Mouse (Mus musculus): ENCODE data around the gene Usp40. TPM values are rescaled to one million over a fixed set of nuclear protein-coding genes. Genes with fewer than 3 reads are reported as not detected.

Gene Usp40
- polyA plus RNA-seq, 2 experiments: 4.5 to 4.9 TPM

DNA sequence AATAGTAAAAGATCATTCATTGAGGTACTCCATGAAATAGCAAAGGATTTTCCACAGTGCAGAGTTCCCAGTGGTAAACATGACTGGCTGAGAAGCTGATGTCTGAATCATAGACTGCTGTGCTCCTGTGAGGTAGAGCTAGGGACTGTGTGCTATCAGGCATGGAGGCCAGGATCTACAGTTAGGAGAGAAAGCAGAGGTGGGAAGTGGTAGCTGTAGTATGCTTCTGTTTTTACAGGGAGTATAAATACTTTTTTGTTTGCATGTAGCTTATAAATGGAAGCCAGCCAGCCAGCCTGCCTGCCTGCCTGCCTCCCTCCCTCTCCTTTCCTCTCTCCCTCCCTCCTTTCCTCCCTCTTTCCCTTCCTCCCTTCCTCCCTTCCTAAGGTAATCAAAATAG lies 95.0 kb downstream of the Usp40 start:
- Histone ChIP-seq H3K9me3 (ENCODE audit: control insufficient read depth, low read length) (no peaks in the 10 kb centered on the region), H3K4me2 (ENCODE audit: low read depth) (no peak overlapping the region), H3K36me3 (replicated peaks; ENCODE audit: control insufficient read depth, insufficient read depth, low read depth) (no peaks in the 10 kb centered on the region; the same call in none of the 2 replicates), H3K27ac (no peak overlapping the region), H3K4me3 (ENCODE audit: insufficient read depth in 1 of 2, low read depth in 2 of 2, low read length in 2 of 2) (no peak overlapping the region), H3K27me3 (ENCODE audit: control insufficient read depth, insufficient read depth, low read length) (no peaks in the 10 kb centered on the region), H3K9ac (replicated peaks) (no peak overlapping the region), H3K4me1 (replicated peaks; ENCODE audit: control insufficient read depth in 2 of 2, insufficient read depth in 2 of 2, low read length in 1 of 2) (peaks cover 12 to 13% of the 10 kb centered on the region in 2 experiments)
- ATAC-seq (ENCODE audit: insufficient read depth) (no peak), DNase-seq (ENCODE audit: low read depth in 3 of 3, low spot score in 3 of 3) (no peak)
- no peak for TF ChIP-seq CTCF (IDR thresholded peaks at IDR 0.05; ENCODE audit: low read depth)
- no peak for TF ChIP-seq EP300 (IDR thresholded peaks at IDR 0.05; ENCODE audit: low read depth)

DNA sequence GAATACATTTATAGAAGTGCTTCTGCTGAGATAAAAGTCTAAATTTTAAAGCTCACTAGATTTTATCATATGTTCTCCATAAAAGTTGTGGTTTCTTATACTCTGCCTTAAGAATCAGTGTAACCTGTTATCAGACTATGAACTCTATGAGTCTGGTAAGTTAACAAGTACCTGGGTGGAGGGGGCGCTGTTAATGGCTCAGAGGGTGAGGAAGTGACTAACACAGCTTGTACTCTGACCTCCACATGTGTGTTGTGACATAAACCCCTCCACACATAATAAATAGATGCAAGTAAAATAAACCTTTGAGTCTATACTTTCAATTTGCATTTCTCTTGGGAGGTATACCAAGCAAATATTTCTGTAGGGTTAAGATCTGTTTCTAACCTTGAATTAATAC lies 97.9 kb downstream of the Usp40 start:
- Histone ChIP-seq H3K27me3 (ENCODE audit: control insufficient read depth, insufficient read depth, low read length) (no peaks in the 10 kb centered on the region), H3K4me2 (ENCODE audit: low read depth) (no peak overlapping the region), H3K27ac (no peak overlapping the region), H3K4me3 (ENCODE audit: insufficient read depth in 1 of 2, low read depth in 2 of 2, low read length in 2 of 2) (no peak overlapping the region), H3K9ac (replicated peaks) (no peak overlapping the region), H3K9me3 (ENCODE audit: control insufficient read depth, low read length) (no peaks in the 10 kb centered on the region), H3K4me1 (replicated peaks; ENCODE audit: control insufficient read depth in 2 of 2, insufficient read depth in 2 of 2, low read length in 1 of 2) (peaks cover 13 to 14% of the 10 kb centered on the region in 2 experiments), H3K36me3 (replicated peaks; ENCODE audit: control insufficient read depth, insufficient read depth, low read depth) (no peaks in the 10 kb centered on the region; the same call in 1 of the 2 replicates)
- 46% methylated on average over 1 of the region's 1 CpGs for WGBS (ENCODE audit: insufficient replicate concordance)
- ATAC-seq (ENCODE audit: insufficient read depth): no peak
- no peak for DNase-seq (ENCODE audit: low read depth in 3 of 3, low spot score in 3 of 3)
- no peak for TF ChIP-seq EP300 (IDR thresholded peaks at IDR 0.05; ENCODE audit: low read depth)
- no peak for TF ChIP-seq CTCF (IDR thresholded peaks at IDR 0.05; ENCODE audit: low read depth)

- Histone ChIP-seq H3K27me3 (ENCODE audit: control insufficient read depth, insufficient read depth, low read length) (no peaks in the 10 kb centered on the region), H3K27ac (no peak overlapping the region), H3K9ac (replicated peaks) (no peak overlapping the region), H3K4me3 (ENCODE audit: insufficient read depth in 1 of 2, low read depth in 2 of 2, low read length in 2 of 2) (no peak overlapping the region), H3K4me2 (ENCODE audit: low read depth) (no peak overlapping the region), H3K9me3 (ENCODE audit: control insufficient read depth, low read length) (no peaks in the 10 kb centered on the region), H3K4me1 (replicated peaks; ENCODE audit: control insufficient read depth in 2 of 2, insufficient read depth in 2 of 2, low read length in 1 of 2) (peaks cover 13 to 14% of the 10 kb centered on the region in 2 experiments), H3K36me3 (replicated peaks; ENCODE audit: control insufficient read depth, insufficient read depth, low read depth) (no peaks in the 10 kb centered on the region)
- DNase-seq (ENCODE audit: low read depth in 3 of 3, low spot score in 3 of 3) (no peak), ATAC-seq (ENCODE audit: insufficient read depth) (0 out of 2 replicates have a peak, but pooled peaks have one; percentile 26)
- TF ChIP-seq EP300 (IDR thresholded peaks at IDR 0.05; ENCODE audit: low read depth) (no peak), CTCF (IDR thresholded peaks at IDR 0.05; ENCODE audit: low read depth) (no peak)
These were observed 98.8 kb downstream of the Usp40 start for GRCm38 (mm10) chr1:87909565-87909964.

GRCm38 (mm10) chr1:87908736-87909135 lies 99.6 kb downstream of the Usp40 start:
- Histone ChIP-seq H3K4me3 (ENCODE audit: insufficient read depth in 1 of 2, low read depth in 2 of 2, low read length in 2 of 2) (no peak overlapping the region), H3K36me3 (replicated peaks; ENCODE audit: control insufficient read depth, insufficient read depth, low read depth) (no peaks in the 10 kb centered on the region), H3K27ac (no peak overlapping the region), H3K4me2 (ENCODE audit: low read depth) (no peak overlapping the region), H3K9ac (replicated peaks) (no peak overlapping the region), H3K9me3 (ENCODE audit: control insufficient read depth, low read length) (no peaks in the 10 kb centered on the region), H3K27me3 (ENCODE audit: control insufficient read depth, insufficient read depth, low read length) (no peaks in the 10 kb centered on the region), H3K4me1 (replicated peaks; ENCODE audit: control insufficient read depth in 2 of 2, insufficient read depth in 2 of 2, low read length in 1 of 2) (peaks cover 13 to 14% of the 10 kb centered on the region in 2 experiments)
- WGBS (ENCODE audit: insufficient replicate concordance): 72% methylated on average over 3 of the region's 3 CpGs
- no peak for TF ChIP-seq CTCF (IDR thresholded peaks at IDR 0.05; ENCODE audit: low read depth)
- no peak for TF ChIP-seq EP300 (IDR thresholded peaks at IDR 0.05; ENCODE audit: low read depth)
- ATAC-seq (ENCODE audit: insufficient read depth) (no peak), DNase-seq (ENCODE audit: low read depth in 3 of 3, low spot score in 3 of 3) (no peak)

GRCm38 (mm10) chr1:87908006-87908405 lies 100.3 kb downstream of the Usp40 start:
- H3K4me1 ChIP-seq (replicated peaks; ENCODE audit: control insufficient read depth in 2 of 2, insufficient read depth in 2 of 2, low read length in 1 of 2): peaks cover 13 to 14% of the 10 kb centered on the region in 2 experiments
- H3K9me3 ChIP-seq (ENCODE audit: control insufficient read depth, low read length): no peaks in the 10 kb centered on the region
- H3K4me3 ChIP-seq (ENCODE audit: insufficient read depth in 1 of 2, low read depth in 2 of 2, low read length in 2 of 2): no peak overlapping the region
- no peaks in the 10 kb centered on the region for H3K36me3 ChIP-seq (replicated peaks; ENCODE audit: control insufficient read depth, insufficient read depth, low read depth)
- no peak overlapping the region for H3K4me2 ChIP-seq (ENCODE audit: low read depth)
- TF ChIP-seq CTCF (IDR thresholded peaks at IDR 0.05; ENCODE audit: low read depth) (no peak), EP300 (IDR thresholded peaks at IDR 0.05; ENCODE audit: low read depth) (no peak)
- H3K27me3 ChIP-seq (ENCODE audit: control insufficient read depth, insufficient read depth, low read length): no peaks in the 10 kb centered on the region
- H3K9ac ChIP-seq (replicated peaks): no peak overlapping the region
- DNase-seq (ENCODE audit: low read depth in 3 of 3, low spot score in 3 of 3) (no peak), ATAC-seq (ENCODE audit: insufficient read depth) (no peak)
- no peak overlapping the region for H3K27ac ChIP-seq
- WGBS (ENCODE audit: insufficient replicate concordance): 71% methylated on average over 2 of the region's 2 CpGs

Data from liver, embryonic 14.5 days (tissue).